Mouse (Mus musculus) liver, embryonic 14.5 days (tissue): ENCODE measurements around the gene Gm17509.

Experiments
- CTCF ChIP-seq: IDR thresholded peaks from 2 replicates; pipeline ENCODE4 v1.5.1; 2016; ENCODE audit warnings: antibody characterized with exemption, low read depth, control low read depth
- EP300 ChIP-seq: IDR thresholded peaks from 2 replicates; pipeline ENCODE4 v1.6.1; 2016; ENCODE audit warnings: antibody characterized with exemption, low read depth

DNA sequence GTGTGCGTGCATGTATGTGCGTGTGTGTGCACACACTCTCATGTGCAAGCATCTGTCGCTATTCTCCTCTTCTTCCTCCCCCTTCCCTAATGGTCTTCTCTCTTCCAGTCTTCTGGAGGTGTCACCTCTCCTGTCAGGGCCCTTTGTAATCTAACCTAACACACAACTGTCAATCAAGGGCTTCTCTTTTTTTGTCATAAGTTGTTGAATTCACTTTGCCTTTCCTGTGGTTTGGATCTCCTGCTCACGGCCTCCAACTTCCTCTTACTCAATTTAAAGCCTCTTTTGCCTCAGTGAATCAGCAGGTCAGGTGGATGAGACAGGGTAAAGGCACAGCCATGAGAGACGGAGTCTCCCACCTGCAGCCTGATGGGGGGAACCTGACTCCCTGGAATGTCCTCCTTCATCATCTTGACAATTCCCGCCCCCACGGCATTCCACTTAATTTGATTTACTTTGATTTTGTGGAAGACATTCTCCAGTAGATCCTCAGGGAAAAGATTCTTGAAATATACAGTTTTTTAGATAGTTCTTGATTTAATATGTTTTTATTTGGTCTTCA is 27.4 kb downstream of the Gm17509 start:
- TF ChIP-seq EP300 = no peak
- TF ChIP-seq CTCF = no peak
